In genomic region chr6:127218634-127219445, GRCm38 (mm10) we compare ENCODE assay signal across 21 mouse cellular contexts.
DNase-seq lines count a peak whose midpoint lies in the region; ATAC-seq lines count a peak whose summit lies in the region.
"Had no signal": no experiment of that assay in that cellular context is flagged by ENCODE, and none has a peak within 500 bp of the region (broad histone marks: within the 10 kb centered on the region; RNA-seq: fewer than 3 reads in every experiment).

No protein-coding gene starts in this region.

- no peak for ATAC-seq in embryonic facial prominence, embryonic 14.5 days (ENCODE audit: low read depth)
- no peak for ATAC-seq in limb, embryonic 12.5 days (ENCODE audit: insufficient number of reproducible peaks, insufficient read depth, low FRiP score, low TSS enrichment, low read depth)
- ATAC-seq: liver, embryonic 12.5 days; Patski had no signal

- peak overlapping the region; percentile 15; the same call in 1 of the 2 replicates for H3K27ac ChIP-seq in embryonic facial prominence, embryonic 14.5 days (replicated peaks; ENCODE audit: low read depth, low read length)
- H3K27ac ChIP-seq in embryonic facial prominence, embryonic 10.5 days (replicated peaks), result no peak overlapping the region
- H3K27ac ChIP-seq in limb, embryonic 12.5 days, result peak overlapping the region; percentile 53; the same call in 1 of the 2 replicates
- H3K27ac ChIP-seq in limb, embryonic 10.5 days, result no peak overlapping the region
- H3K27ac ChIP-seq: heart, embryonic 10.5 days; hindbrain, embryonic 10.5 days; liver, embryonic 12.5 days; neural tube, embryonic 12.5 days had no signal

- H3K4me3 ChIP-seq in embryonic facial prominence, embryonic 14.5 days (ENCODE audit: low read depth, low read length), result no peak overlapping the region
- no peak overlapping the region for H3K4me3 ChIP-seq in embryonic facial prominence, embryonic 10.5 days
- H3K4me3 ChIP-seq in limb, embryonic 12.5 days (replicated peaks), result no peak overlapping the region
- no peak overlapping the region for H3K4me3 ChIP-seq in limb, embryonic 10.5 days
- H3K4me3 ChIP-seq: heart, embryonic 10.5 days; hindbrain, embryonic 10.5 days; liver, embryonic 12.5 days; neural tube, embryonic 12.5 days had no signal

- WGBS in embryonic facial prominence, embryonic 14.5 days, result 57% methylated on average over 17 of the region's 17 CpGs
- 87% methylated on average over 17 of the region's 17 CpGs for WGBS in embryonic facial prominence, embryonic 10.5 days
- WGBS in limb, embryonic 12.5 days, result 61% methylated on average over 17 of the region's 17 CpGs
- WGBS in limb, embryonic 10.5 days, result 82% methylated on average over 17 of the region's 17 CpGs

- H3K36me3 ChIP-seq in embryonic facial prominence, embryonic 14.5 days (ENCODE audit: control insufficient read depth, insufficient read depth, low read length), result no peaks in the 10 kb centered on the region
- H3K36me3 ChIP-seq in embryonic facial prominence, embryonic 10.5 days (replicated peaks), result no peaks in the 10 kb centered on the region
- H3K36me3 ChIP-seq in limb, embryonic 12.5 days, result no peaks in the 10 kb centered on the region
- H3K36me3 ChIP-seq in limb, embryonic 10.5 days, result no peaks in the 10 kb centered on the region
- H3K36me3 ChIP-seq: heart, embryonic 10.5 days; hindbrain, embryonic 10.5 days; liver, embryonic 12.5 days; neural tube, embryonic 12.5 days had no signal

- H3K9ac ChIP-seq in embryonic facial prominence, embryonic 14.5 days (ENCODE audit: low read depth, low read length), result peak overlapping the region; percentile 14; the same call in 1 of the 2 replicates
- H3K9ac ChIP-seq in limb, embryonic 12.5 days (replicated peaks), result no peak overlapping the region
- H3K9ac ChIP-seq: liver, embryonic 12.5 days; neural tube, embryonic 12.5 days had no signal

- peaks cover 5% of the 10 kb centered on the region; the same call in 1 of the 2 replicates for H3K4me1 ChIP-seq in embryonic facial prominence, embryonic 14.5 days (ENCODE audit: control insufficient read depth, insufficient read depth, low read length)
- H3K4me1 ChIP-seq in embryonic facial prominence, embryonic 10.5 days, result peaks cover 18% of the 10 kb centered on the region
- H3K4me1 ChIP-seq in limb, embryonic 12.5 days (replicated peaks), result peaks cover 34% of the 10 kb centered on the region
- peaks cover 37% of the 10 kb centered on the region for H3K4me1 ChIP-seq in limb, embryonic 10.5 days
- H3K4me1 ChIP-seq: liver, embryonic 12.5 days; neural tube, embryonic 12.5 days had no signal

- DNase-seq in embryonic facial prominence, embryonic 14.5 days (ENCODE audit: low spot score), result peak; percentile 9
- no peak for DNase-seq in embryonic facial prominence, embryonic 10.5 days (ENCODE audit: low spot score)
- no peak for DNase-seq in limb, embryonic 10.5 days (ENCODE audit: low spot score)
- DNase-seq in frontal cortex, postnatal 10 days (ENCODE audit: low spot score in 2 of 2), result peak; percentile 12 to 15
- peak; percentile 9 for DNase-seq in right cerebral cortex, postnatal 14 days
- no peak for DNase-seq in layer of hippocampus, postnatal 36 days
- no peak for DNase-seq in cerebellum, postnatal 36 days
- DNase-seq: adrenal gland, adult 8-10 months; cerebellum, adult 11 months; embryo, embryonic 11 days; kidney, adult 8-10 months; kidney, postnatal 14 days; lung, adult 2 months; lung, postnatal 36 days; thymus, postnatal 14 days had no signal

- no peaks in the 10 kb centered on the region for H3K9me3 ChIP-seq in embryonic facial prominence, embryonic 14.5 days (ENCODE audit: control insufficient read depth, low read length)
- no peaks in the 10 kb centered on the region for H3K9me3 ChIP-seq in embryonic facial prominence, embryonic 10.5 days
- H3K9me3 ChIP-seq in limb, embryonic 12.5 days, result no peaks in the 10 kb centered on the region
- no peaks in the 10 kb centered on the region for H3K9me3 ChIP-seq in limb, embryonic 10.5 days (replicated peaks)
- H3K9me3 ChIP-seq: heart, embryonic 10.5 days; hindbrain, embryonic 10.5 days; liver, embryonic 12.5 days; neural tube, embryonic 12.5 days had no signal

- H3K27me3 ChIP-seq in embryonic facial prominence, embryonic 14.5 days (replicated peaks; ENCODE audit: control insufficient read depth, insufficient read depth, low read length), result no peaks in the 10 kb centered on the region
- H3K27me3 ChIP-seq in embryonic facial prominence, embryonic 10.5 days (replicated peaks; ENCODE audit: low read depth, poor library complexity, severe bottlenecking), result peaks cover 18% of the 10 kb centered on the region
- no peaks in the 10 kb centered on the region for H3K27me3 ChIP-seq in limb, embryonic 12.5 days
- H3K27me3 ChIP-seq in limb, embryonic 10.5 days (ENCODE audit: low read depth, poor library complexity, severe bottlenecking), result peaks cover 12% of the 10 kb centered on the region; the same call in 1 of the 2 replicates
- H3K27me3 ChIP-seq: neural tube, embryonic 12.5 days had no signal

- H3K4me2 ChIP-seq in embryonic facial prominence, embryonic 14.5 days (ENCODE audit: low read depth, low read length), result peak overlapping the region; percentile 10; the same call in 1 of the 2 replicates
- no peak overlapping the region for H3K4me2 ChIP-seq in limb, embryonic 12.5 days
- H3K4me2 ChIP-seq: liver, embryonic 12.5 days; neural tube, embryonic 12.5 days had no signal

Comparison
In these comparisons a context has a peak if more than half of its experiments do, and no peak if none do; other contexts are left out.
1. DNase-seq: peak in embryonic facial prominence, embryonic 14.5 days (single experiment), frontal cortex, postnatal 10 days (2 of 2) and right cerebral cortex, postnatal 14 days (single experiment); none in embryonic facial prominence, embryonic 10.5 days (single experiment), limb, embryonic 10.5 days (single experiment), layer of hippocampus, postnatal 36 days (0 of 2) and cerebellum, postnatal 36 days (0 of 2).
2. H3K27ac ChIP-seq: peak in embryonic facial prominence, embryonic 14.5 days (single experiment) and limb, embryonic 12.5 days (single experiment); none in embryonic facial prominence, embryonic 10.5 days (single experiment) and limb, embryonic 10.5 days (single experiment).